Mouse (Mus musculus) olfactory bulb, adult 2 months (tissue): Measurements from ENCODE around the gene Ncoa4.

Experiments
- CTCF ChIP-seq: fragments of 200-500 bp; IDR thresholded peaks from 2 replicates; pipeline ENCODE4 v1.5.1; 2012; ENCODE audit warnings: low read depth, mild to moderate bottlenecking, low read length, moderate library complexity; ENCODE audit not compliant: insufficient read depth
- POLR2A ChIP-seq: fragments of 200-500 bp; IDR thresholded peaks from 2 replicates; pipeline ENCODE4 v1.6.1; 2012; ENCODE audit warnings: mild to moderate bottlenecking, low read depth, low read length, moderate library complexity; ENCODE audit not compliant: insufficient read depth

GRCm38 (mm10) chr14:32167326-32167725 lies 7.7 kb downstream of the Ncoa4 start:
- TF ChIP-seq CTCF (no peak), POLR2A (no peak)
